Mouse (Mus musculus) liver, adult 2 months (tissue): Measurements from ENCODE around the gene Dock3. TPM values are rescaled to one million over a fixed set of nuclear protein-coding genes. Genes with fewer than 3 reads are reported as not detected.

Experiments
- DNase-seq: peaks from one replicate; pipeline ENCODE4 v3.0.0-alpha.2; 2011; ENCODE audit warnings: low read depth, low spot score; ENCODE audit errors: extremely low read depth
- H3K27ac ChIP-seq: fragments of 200-500 bp; replicated peaks from 2 replicates; pipeline ENCODE4 v1.5.1; 2012; ENCODE audit warnings: low read depth, mild to moderate bottlenecking, control low read depth, inconsistent platforms, low read length; ENCODE audit not compliant: insufficient read depth
- H3K27me3 ChIP-seq: fragments of 200-500 bp; 2 replicates; pipeline ENCODE4 v1.6.1; 2012; ENCODE audit warnings: mild to moderate bottlenecking, moderate library complexity, low read length, inconsistent platforms; ENCODE audit not compliant: control insufficient read depth, insufficient read depth
- H3K36me3 ChIP-seq: fragments of 200-500 bp; 2 replicates; pipeline ENCODE4 v1.6.1; 2012; ENCODE audit warnings: low read length, inconsistent platforms; ENCODE audit not compliant: control insufficient read depth, insufficient read depth
- H3K4me1 ChIP-seq: fragments of 200-500 bp; 2 replicates; pipeline ENCODE4 v1.6.1; 2011; ENCODE audit warnings: low read length; ENCODE audit not compliant: control insufficient read depth, insufficient read depth
- H3K4me3 ChIP-seq: fragments of 200-500 bp; 2 replicates; pipeline ENCODE4 v1.5.1; 2011; ENCODE audit warnings: low read depth, mild to moderate bottlenecking, control low read depth, low read length, moderate library complexity; ENCODE audit not compliant: insufficient read depth
- H3K79me2 ChIP-seq: fragments of 200-500 bp; 2 replicates; pipeline ENCODE4 v1.6.1; 2012; ENCODE audit warnings: inconsistent platforms, mild to moderate bottlenecking, low read length, moderate library complexity; ENCODE audit not compliant: control insufficient read depth, insufficient read depth
- H3K9ac ChIP-seq: fragments of 200-500 bp; 2 replicates; pipeline ENCODE4 v1.6.1; 2012; ENCODE audit warnings: low read depth, mild to moderate bottlenecking, control low read depth, inconsistent platforms, low read length
- CTCF ChIP-seq: fragments of 200-500 bp; IDR thresholded peaks from 2 replicates; pipeline ENCODE4 v1.5.1; 2011; ENCODE audit warnings: low read depth, low read length, control low read depth
- POLR2A ChIP-seq: fragments of 200-500 bp; IDR thresholded peaks from 2 replicates; pipeline ENCODE4 v1.6.1; 2011; ENCODE audit warnings: low read length, control low read depth; ENCODE audit not compliant: insufficient read depth; ENCODE audit errors: extremely low read depth
- WGBS: fragments of 180-500 bp; shearing (Covaris S2); methylation state at CpG from one replicate; pipeline ENCODE4 v1.1.7; 2018; 5-methylcytosine and 5-hydroxymethylcytosine counted together
- polyA plus RNA-seq: library from polyadenylated mRNA; depleted of rRNA; stranded (reverse); fragments of >200 nt; gene quantifications from 2 replicates; pipeline ENCODE4 v1.2.3, GENCODE M21; 2012
- total RNA-seq: library from RNA; depleted of rRNA; stranded (reverse); fragments of >200 nt; gene quantifications from 2 replicates; pipeline ENCODE4 v1.2.3, GENCODE M21; 2014

Dock3 gene
- total and polyA plus RNA-seq, 2 experiments: not detected

- H3K9ac ChIP-seq: no peak overlapping the region
- H3K4me3 ChIP-seq: no peak overlapping the region
- no peaks in the 10 kb centered on the region for H3K27me3 ChIP-seq
- no peak overlapping the region for H3K27ac ChIP-seq
- no peaks in the 10 kb centered on the region for H3K79me2 ChIP-seq
- H3K36me3 ChIP-seq: no peaks in the 10 kb centered on the region
- WGBS: 73% methylated on average over 2 of the region's 2 CpGs
- no peaks in the 10 kb centered on the region for H3K4me1 ChIP-seq
- TF ChIP-seq POLR2A (no peak), CTCF (no peak)
- DNase-seq: no peak
Measured at GRCm38 (mm10) chr9:107087531-107087930, 144.2 kb downstream of the Dock3 start.

GRCm38 (mm10) chr9:107037947-107038346 is 193.8 kb downstream of the Dock3 start:
- no peak overlapping the region for H3K27ac ChIP-seq
- H3K9ac ChIP-seq: no peak overlapping the region
- no peaks in the 10 kb centered on the region for H3K27me3 ChIP-seq
- no peaks in the 10 kb centered on the region for H3K79me2 ChIP-seq
- WGBS: 94% methylated on average over 2 of the region's 2 CpGs
- DNase-seq: no peak
- no peaks in the 10 kb centered on the region for H3K4me1 ChIP-seq
- no peaks in the 10 kb centered on the region for H3K36me3 ChIP-seq
- TF ChIP-seq CTCF (no peak), POLR2A (no peak)
- no peak overlapping the region for H3K4me3 ChIP-seq

GRCm38 (mm10) chr9:107027586-107027985 is 204.1 kb downstream of the Dock3 start:
- H3K79me2 ChIP-seq: no peaks in the 10 kb centered on the region
- DNase-seq: no peak
- no peak overlapping the region for H3K9ac ChIP-seq
- 64% methylated on average over 2 of the region's 2 CpGs for WGBS
- no peak overlapping the region for H3K27ac ChIP-seq
- TF ChIP-seq CTCF (no peak), POLR2A (no peak)
- no peak overlapping the region for H3K4me3 ChIP-seq
- no peaks in the 10 kb centered on the region for H3K36me3 ChIP-seq
- H3K27me3 ChIP-seq: no peaks in the 10 kb centered on the region
- H3K4me1 ChIP-seq: no peaks in the 10 kb centered on the region

GRCm38 (mm10) chr9:107009841-107010240 is 221.9 kb downstream of the Dock3 start:
- no peak overlapping the region for H3K9ac ChIP-seq
- H3K36me3 ChIP-seq: no peaks in the 10 kb centered on the region
- no peaks in the 10 kb centered on the region for H3K79me2 ChIP-seq
- no peak for DNase-seq
- no peak for TF ChIP-seq POLR2A
- no peak for TF ChIP-seq CTCF
- WGBS: 88% methylated on average over 4 of the region's 4 CpGs
- H3K4me3 ChIP-seq: no peak overlapping the region
- no peak overlapping the region for H3K27ac ChIP-seq
- H3K27me3 ChIP-seq: no peaks in the 10 kb centered on the region
- H3K4me1 ChIP-seq: no peaks in the 10 kb centered on the region

- H3K36me3 ChIP-seq: no peaks in the 10 kb centered on the region
- H3K4me3 ChIP-seq: no peak overlapping the region
- DNase-seq: no peak
- H3K4me1 ChIP-seq: no peaks in the 10 kb centered on the region
- no peak overlapping the region for H3K27ac ChIP-seq
- no peak for TF ChIP-seq POLR2A
- TF ChIP-seq CTCF: no peak
- 83% methylated on average over 2 of the region's 2 CpGs for WGBS
- H3K79me2 ChIP-seq: no peaks in the 10 kb centered on the region
- no peaks in the 10 kb centered on the region for H3K27me3 ChIP-seq
- H3K9ac ChIP-seq: no peak overlapping the region
Measured at GRCm38 (mm10) chr9:107003187-107003586, 228.5 kb downstream of the Dock3 start.

- whole genome bisulfite sequencing: 70% methylated on average over 3 of the region's 3 CpGs
- Histone ChIP-seq H3K27me3 (no peaks in the 10 kb centered on the region), H3K4me1 (no peaks in the 10 kb centered on the region), H3K79me2 (no peaks in the 10 kb centered on the region), H3K27ac (no peak overlapping the region), H3K9ac (no peak overlapping the region), H3K36me3 (no peaks in the 10 kb centered on the region), H3K4me3 (no peak overlapping the region)
- peak; percentile 1 for DNase-seq
- TF ChIP-seq POLR2A (no peak), CTCF (no peak)
Measured at GRCm38 (mm10) chr9:106970742-106971141, 261.0 kb downstream of the Dock3 start.
